Mouse (Mus musculus): ENCODE data around the gene Ifngr2. TPM values are rescaled to one million over a fixed set of nuclear protein-coding genes. Genes with fewer than 3 reads are reported as not detected.

Ifngr2 gene
- polyA plus RNA-seq, 1 experiment from 2014 or later = 77.9 TPM

DNA sequence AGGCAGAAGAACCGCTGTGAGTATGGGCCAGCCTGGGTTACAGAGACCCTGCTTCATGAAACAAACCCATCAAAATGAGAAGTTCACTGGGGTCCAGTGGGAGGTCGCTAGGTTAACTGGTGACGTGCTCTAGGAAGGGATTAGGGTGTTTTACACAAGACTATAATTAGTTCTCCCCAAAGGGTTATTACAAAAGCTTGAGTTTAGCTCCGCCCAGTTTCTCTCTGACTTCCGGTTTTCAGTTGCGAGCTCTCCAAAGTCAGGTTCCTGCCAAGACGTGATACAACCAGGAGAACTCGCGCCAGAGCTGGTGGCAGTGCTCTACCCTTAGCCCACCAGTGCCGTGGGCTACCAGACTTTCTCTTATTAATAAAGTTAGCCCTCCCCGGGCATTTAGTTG, 64.4 kb downstream of the Ifngr2 start:
- Histone ChIP-seq H3K4me2 (no peak overlapping the region), H3K4me3 (ENCODE audit: low read depth, low read length) (no peak overlapping the region), H3K36me3 (ENCODE audit: control insufficient read depth, insufficient read depth, low read length) (no peaks in the 10 kb centered on the region), H3K4me1 (ENCODE audit: control insufficient read depth, insufficient read depth, low read length) (no peaks in the 10 kb centered on the region), H3K27me3 (ENCODE audit: control insufficient read depth, insufficient read depth, low read length) (no peaks in the 10 kb centered on the region), H3K9ac (ENCODE audit: low read depth, low read length) (no peak overlapping the region), H3K9me3 (replicated peaks; ENCODE audit: control insufficient read depth, low read length) (no peaks in the 10 kb centered on the region), H3K27ac (ENCODE audit: low read depth, low read length) (no peak overlapping the region)
- no peak for ATAC-seq (replicated peaks; ENCODE audit: insufficient number of reproducible peaks, low FRiP score, low TSS enrichment)
- WGBS (ENCODE audit: insufficient replicate concordance) = 67% methylated on average over 11 of the region's 11 CpGs

DNA sequence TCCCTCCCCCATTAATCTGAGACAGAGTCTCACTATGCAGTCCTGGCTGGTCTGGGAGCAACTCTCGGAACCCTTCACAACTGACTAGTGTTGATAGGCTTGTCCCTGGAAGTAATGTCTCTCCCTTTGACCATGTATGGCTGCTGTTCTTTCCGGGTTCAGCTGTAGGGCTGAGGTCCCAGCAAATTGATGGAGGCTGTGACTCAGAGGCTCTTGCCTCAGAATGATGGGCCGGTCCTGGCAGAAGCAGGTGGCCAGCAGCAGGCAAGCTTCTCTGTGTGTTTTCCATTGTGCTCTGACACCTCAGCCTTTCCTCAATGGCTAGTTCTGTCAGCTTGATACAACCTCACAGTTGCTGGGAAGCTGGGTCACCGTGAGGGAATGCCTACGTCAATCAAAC, 65.7 kb downstream of the Ifngr2 start:
- Histone ChIP-seq H3K9ac (ENCODE audit: low read depth, low read length) (no peak overlapping the region), H3K4me2 (no peak overlapping the region), H3K27ac (ENCODE audit: low read depth, low read length) (no peak overlapping the region), H3K9me3 (replicated peaks; ENCODE audit: control insufficient read depth, low read length) (no peaks in the 10 kb centered on the region), H3K4me3 (ENCODE audit: low read depth, low read length) (no peak overlapping the region), H3K36me3 (ENCODE audit: control insufficient read depth, insufficient read depth, low read length) (no peaks in the 10 kb centered on the region), H3K4me1 (ENCODE audit: control insufficient read depth, insufficient read depth, low read length) (no peaks in the 10 kb centered on the region), H3K27me3 (ENCODE audit: control insufficient read depth, insufficient read depth, low read length) (0 out of 2 replicates have a peak, but pooled peaks cover 2% of the 10 kb centered on the region)
- WGBS (ENCODE audit: insufficient replicate concordance) = 55% methylated on average over 5 of the region's 5 CpGs
- ATAC-seq (replicated peaks; ENCODE audit: insufficient number of reproducible peaks, low FRiP score, low TSS enrichment) = no peak

DNA sequence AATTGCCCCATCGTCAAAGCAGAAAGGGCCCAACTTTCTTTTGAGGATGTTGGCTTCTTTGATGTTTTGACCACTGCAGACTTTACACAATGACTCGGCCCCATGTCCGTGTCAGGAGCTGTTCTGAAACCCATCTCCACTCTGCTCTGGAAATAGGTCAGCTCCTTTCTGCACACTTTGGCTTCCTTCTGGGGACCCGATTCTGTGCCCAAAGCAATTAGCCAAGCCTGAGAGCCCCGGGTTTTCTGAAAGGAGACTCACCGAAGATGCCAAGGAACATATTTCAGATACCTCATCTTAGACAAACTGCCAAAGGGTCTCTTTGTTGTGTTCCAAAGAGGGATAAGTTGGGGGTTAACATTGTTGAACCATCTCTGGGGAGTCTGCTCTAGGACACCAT, 67.7 kb downstream of the Ifngr2 start:
- no peak for ATAC-seq (replicated peaks; ENCODE audit: insufficient number of reproducible peaks, low FRiP score, low TSS enrichment)
- Histone ChIP-seq H3K27ac (ENCODE audit: low read depth, low read length) (no peak overlapping the region), H3K9me3 (replicated peaks; ENCODE audit: control insufficient read depth, low read length) (no peaks in the 10 kb centered on the region), H3K27me3 (ENCODE audit: control insufficient read depth, insufficient read depth, low read length) (0 out of 2 replicates have a peak, but pooled peaks cover 6% of the 10 kb centered on the region), H3K4me3 (ENCODE audit: low read depth, low read length) (no peak overlapping the region), H3K9ac (ENCODE audit: low read depth, low read length) (no peak overlapping the region), H3K36me3 (ENCODE audit: control insufficient read depth, insufficient read depth, low read length) (no peaks in the 10 kb centered on the region), H3K4me2 (no peak overlapping the region), H3K4me1 (ENCODE audit: control insufficient read depth, insufficient read depth, low read length) (no peaks in the 10 kb centered on the region)
- WGBS (ENCODE audit: insufficient replicate concordance) = 78% methylated on average over 6 of the region's 6 CpGs

Small RNA genes lying within 50 kb of the gene (microRNA-seq; reads per million reads assigned to microRNA genes)
- not detected for gene Mir6367 (ENCODE audit: borderline number of aligned reads)

Other genes starting within 250 kb of the Ifngr2 start
- gene Ifnar2, start 174.3 kb upstream of the Ifngr2 start, polyA plus RNA-seq (2014; fragmentation: Nextera tagmentation; extraction: Ambion mirVana) = 53.9 and 55.6 TPM in 2 replicates
- not detected in 2 replicates for gene Gm21970, start 155.4 kb upstream of the Ifngr2 start, polyA plus RNA-seq (2014; fragmentation: Nextera tagmentation; extraction: Ambion mirVana)
- gene Il10rb, start 140.9 kb upstream of the Ifngr2 start, polyA plus RNA-seq (2014; fragmentation: Nextera tagmentation; extraction: Ambion mirVana) = 38.6 and 46.9 TPM in 2 replicates
- 37.1 and 38.6 TPM in 2 replicates for gene Ifnar1, start 61.8 kb upstream of the Ifngr2 start, polyA plus RNA-seq (2014; fragmentation: Nextera tagmentation; extraction: Ambion mirVana)
- 60.5 and 68.8 TPM in 2 replicates for gene Tmem50b, start 50.7 kb downstream of the Ifngr2 start, polyA plus RNA-seq (2014; fragmentation: Nextera tagmentation; extraction: Ambion mirVana)
- 2.2 and 3.5 TPM in 2 replicates for gene Dnajc28, start 72.0 kb downstream of the Ifngr2 start, polyA plus RNA-seq (2014; fragmentation: Nextera tagmentation; extraction: Ambion mirVana)
- 84.5 and 88.2 TPM in 2 replicates for gene Gart, start 99.9 kb downstream of the Ifngr2 start, polyA plus RNA-seq (2014; fragmentation: Nextera tagmentation; extraction: Ambion mirVana)
- gene Son, start 100.4 kb downstream of the Ifngr2 start, polyA plus RNA-seq (2014; fragmentation: Nextera tagmentation; extraction: Ambion mirVana) = 86.6 and 116 TPM in 2 replicates
- 20.5 and 20.7 TPM in 2 replicates for gene Donson, start 141.7 kb downstream of the Ifngr2 start, polyA plus RNA-seq (2014; fragmentation: Nextera tagmentation; extraction: Ambion mirVana)
- 54.5 and 54.7 TPM in 2 replicates for gene Cryzl1, start 181.9 kb downstream of the Ifngr2 start, polyA plus RNA-seq (2014; fragmentation: Nextera tagmentation; extraction: Ambion mirVana)
- 26.6 and 29.5 TPM in 2 replicates for gene Itsn1, start 182.2 kb downstream of the Ifngr2 start, polyA plus RNA-seq (2014; fragmentation: Nextera tagmentation; extraction: Ambion mirVana)